Mouse (Mus musculus) lung, postnatal 14 days (tissue): Measurements from ENCODE around the gene Plaur.
A peak's percentile ranks its signal among the peaks of the same experiment; 100 is the strongest.

ENCODE experiments used
- DNase-seq: peaks from one replicate; pipeline ENCODE4 v3.0.0; 2021

The Plaur gene

DNA sequence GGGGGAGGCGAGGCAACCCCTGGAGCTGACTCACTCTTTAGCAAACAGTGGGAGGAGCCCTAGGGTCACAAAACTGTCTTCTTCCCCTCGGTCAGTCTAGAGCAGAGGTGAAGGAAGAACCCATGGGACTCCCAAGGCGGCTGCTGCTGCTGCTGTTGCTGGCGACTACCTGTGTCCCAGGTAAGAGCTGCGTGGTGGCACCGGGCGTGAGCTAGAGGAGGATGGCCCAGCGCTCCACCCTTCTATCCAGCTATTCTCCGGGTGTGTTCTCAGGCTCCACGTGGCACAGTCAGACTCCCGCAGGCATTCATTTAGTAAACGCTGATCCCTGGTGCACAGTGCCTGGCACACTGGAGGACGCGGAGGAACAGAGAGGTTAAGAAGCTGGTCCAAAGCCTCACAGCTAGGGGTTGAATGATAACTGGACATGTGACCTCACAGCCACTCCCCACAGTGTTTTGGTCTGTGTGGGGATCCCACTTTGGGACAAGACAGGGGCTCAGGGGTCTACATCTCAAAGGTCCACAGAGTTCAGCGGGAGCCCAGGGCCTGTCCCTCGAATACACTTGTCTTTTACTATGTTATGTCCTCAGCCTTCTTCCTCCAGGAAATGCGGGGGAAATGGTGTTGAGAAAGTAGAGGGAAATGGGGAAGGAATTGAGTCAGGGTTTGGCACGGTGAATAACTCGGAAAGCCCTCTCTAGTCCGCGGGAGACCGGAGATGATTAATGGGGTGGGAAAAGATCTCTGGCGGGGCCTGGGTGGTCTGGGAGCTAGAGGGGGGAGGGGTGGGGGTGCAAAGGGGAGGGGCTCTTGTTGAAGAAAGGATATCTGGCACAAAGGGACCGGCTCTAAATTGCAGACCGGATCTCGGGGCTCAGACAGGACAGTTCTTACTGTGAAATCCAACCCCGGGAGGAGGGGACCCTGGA is at the start of gene Plaur:
TSS of gene Plaur (plus strand) at position 97 of the 932 bp plus-strand sequence.
- DNase-seq = peak; percentile 54

DNA sequence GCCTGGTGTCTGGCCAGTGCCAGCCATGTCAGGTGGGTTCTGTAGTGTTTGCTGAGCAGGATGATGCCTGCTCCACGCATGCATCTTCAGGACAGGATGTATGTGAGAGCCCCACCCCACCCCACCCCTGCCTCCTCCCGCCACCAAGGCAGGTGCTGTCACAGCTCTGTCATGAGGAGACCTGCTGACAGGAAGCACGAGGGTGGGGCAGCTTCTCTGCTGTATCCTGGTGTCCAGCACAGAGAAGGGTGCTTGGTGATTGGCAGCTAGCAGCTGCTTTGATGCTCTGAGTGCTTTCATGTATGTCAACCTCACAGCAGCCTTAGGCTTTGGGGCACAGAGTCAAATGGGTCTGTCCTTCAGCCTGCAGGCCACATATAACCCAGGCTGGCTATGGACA is 48.7 kb upstream of the Plaur start:
- DNase-seq = peak; percentile 12

DNA sequence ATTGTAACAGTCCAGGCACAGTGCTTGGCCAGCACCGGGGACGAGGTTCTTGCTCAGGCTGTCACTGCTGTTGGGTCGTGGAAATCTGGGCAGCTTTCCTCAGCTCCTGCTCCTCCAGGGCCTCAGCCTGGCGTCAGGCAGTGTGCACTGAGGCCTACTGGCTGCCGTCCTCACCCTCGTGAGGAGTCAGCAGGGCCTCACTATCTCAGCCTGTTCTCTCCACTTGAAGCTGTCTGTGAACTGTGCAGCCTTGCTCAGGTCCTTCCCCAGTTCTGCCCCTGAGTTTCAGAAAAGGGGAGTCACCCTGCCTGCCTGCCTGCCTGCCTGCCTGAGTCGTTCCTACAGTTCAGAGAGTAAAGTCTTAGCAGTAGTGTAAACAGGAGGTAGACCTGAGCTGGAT is 47.0 kb upstream of the Plaur start:
- DNase-seq = no peak

DNA sequence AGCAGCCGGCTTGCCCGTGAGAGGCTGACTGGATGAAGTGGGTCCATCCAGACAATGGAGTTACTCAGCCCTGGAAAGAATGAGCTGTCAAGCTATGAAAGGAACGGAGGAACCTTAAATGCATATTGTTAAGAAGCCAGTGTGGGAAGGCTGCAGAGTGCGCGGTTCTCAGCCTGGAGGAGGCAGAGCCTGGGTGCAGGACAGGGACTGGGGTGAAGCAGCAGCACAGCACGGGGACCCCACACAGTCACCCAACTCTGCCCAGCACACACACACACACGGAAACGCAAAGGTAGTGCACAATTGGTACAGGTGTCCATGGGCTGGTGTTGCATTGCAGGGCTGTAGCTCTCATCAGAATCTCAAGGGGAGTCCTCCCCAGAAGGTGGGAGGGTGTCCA is 42.7 kb upstream of the Plaur start:
- DNase-seq = no peak

DNA sequence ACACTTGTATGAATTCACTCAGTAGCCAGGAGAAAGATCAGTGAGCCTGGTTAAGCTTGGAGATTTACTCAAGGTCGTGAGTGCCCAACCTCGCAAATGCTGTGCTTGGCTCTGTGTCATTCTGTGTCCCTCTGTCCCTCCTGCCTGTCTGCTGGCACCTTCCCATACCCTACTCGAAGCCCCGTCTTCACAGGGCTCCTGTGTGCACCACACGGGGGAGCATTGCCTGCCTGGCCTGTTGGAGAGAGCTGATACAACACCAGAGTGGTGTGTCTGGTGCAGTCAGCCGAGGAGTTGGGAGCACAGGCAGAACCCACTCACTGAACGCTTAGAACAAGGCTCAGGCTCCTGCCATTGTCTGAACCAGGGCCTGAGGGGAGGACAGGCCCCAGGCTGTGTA is 40.6 kb upstream of the Plaur start:
- no peak for DNase-seq

DNA sequence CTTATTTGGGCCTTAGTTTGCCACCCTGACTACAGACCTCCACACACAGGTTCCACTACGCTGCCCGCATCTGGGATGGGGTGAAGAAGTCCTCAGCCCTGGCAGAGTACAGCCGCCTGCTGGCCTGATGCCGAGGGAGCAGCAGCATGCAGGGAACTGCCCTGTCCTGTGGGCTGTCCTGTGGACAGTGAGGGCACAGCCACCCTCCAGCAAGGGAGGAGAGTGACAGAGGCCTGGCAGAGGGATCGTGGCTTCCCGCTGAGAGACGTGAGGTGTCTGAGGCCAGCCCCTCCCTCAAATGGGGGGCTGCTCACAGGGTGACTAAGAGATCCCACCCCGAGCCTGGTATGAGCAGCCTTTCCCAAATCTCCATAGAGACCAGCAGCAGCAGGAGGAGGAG is 40.0 kb upstream of the Plaur start:
- no peak for DNase-seq

DNA sequence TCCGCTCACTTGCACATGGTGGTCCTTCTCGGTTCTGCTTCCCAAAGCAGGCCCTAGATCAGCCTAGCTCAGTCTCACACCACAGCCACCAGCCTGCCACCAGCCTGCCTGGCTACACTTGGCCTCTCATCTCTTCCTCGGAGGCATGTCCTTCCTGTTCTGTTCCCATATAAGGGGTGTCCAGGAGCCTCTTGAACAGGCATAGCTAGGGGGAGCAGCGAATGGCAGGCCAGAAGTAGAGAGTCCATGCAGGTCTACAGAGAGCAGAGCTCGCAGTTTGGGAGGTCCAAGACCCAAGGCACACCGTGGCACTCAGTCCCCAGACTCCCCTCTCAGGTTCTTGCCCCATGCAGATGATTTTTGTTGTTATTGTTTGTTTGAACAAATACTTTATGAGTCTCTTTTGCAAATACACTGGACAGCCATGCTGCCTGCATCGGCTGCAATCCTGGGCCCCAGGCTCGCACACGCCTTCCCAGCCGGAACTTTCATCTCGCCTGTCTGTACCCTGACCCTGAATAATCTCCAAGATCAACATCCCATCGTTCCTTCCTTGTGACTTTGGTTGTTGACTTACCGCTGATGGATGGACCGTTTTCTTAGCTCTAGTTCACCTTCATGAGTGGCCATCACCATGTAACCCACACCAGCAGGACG is 39.0 kb upstream of the Plaur start:
- DNase-seq = no peak

DNA sequence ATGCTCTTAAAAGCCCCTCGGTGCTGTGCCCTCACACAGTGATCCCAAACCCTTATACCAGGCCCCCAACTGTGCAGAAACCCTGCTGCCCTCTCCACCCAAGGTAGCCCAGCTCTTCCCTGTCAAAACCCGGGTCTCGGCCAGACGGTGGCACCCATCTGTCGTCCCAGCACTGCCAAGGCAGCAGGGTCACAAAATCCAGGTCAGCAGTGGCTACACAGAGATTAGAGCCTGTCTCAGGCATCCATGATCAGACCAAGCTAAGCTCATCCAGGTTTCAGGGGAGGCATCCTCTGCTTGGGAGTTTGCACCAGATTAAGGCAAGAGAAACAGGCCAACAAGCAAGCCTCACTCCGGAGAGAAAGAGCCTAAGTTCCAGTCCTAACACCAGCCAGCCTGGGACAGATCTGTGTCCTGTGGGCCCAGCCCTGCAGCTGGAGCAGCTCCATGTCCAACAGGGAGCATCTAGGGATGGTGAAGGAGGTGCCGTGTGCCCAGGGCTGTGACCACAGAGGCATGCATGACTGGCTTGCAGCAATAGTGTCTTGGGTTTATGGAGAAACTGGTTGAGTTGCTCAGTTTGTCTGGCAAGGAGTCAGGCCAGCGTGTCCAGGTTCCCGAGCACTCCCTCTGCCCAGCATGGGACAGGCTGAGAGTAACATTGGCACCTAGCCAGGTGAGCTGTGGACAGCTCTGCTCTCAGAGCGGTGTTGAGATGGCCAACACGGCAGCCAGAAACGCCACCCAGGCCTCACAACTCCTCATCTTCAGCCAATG is 38.1 kb upstream of the Plaur start:
- DNase-seq = no peak

DNA sequence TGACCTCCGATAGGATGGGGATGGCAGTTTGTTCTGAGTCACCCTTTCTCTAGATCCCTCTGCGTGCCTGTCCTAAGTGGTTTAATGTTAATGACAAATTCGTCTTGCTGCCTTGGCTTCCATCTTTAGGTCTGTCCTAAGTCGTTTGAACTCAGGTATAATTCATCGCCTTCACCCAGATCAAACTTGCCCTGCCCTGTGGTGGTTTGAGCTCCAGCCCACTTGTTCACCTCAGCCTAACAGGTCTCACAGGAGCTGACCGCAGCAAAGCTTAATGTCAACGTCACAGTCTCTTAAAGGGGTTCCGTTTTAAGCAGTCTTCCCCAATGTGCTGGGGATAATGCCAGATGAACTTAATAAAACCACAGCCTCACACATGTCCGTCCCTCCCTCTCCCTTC is 36.4 kb upstream of the Plaur start:
- no peak for DNase-seq

DNA sequence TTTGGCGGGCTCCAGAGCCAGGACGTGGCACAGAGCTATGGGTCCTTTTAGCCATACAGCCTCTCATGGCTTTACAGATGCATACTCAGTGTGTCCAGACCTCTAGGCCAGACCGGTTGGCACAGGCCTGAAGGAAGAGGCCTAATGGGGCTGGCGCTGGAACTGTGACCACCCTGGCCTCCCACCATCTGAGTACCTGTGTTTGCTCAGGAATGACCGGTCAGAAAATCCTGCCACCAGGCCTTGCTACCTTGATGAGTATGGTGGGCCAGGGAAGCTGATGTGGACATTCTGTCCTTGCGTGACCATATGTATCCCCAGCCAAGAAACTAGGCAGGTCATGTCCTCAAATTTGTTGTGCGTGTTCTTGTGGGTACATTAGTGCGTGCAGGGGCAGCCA is 35.1 kb upstream of the Plaur start:
- DNase-seq = no peak

DNA sequence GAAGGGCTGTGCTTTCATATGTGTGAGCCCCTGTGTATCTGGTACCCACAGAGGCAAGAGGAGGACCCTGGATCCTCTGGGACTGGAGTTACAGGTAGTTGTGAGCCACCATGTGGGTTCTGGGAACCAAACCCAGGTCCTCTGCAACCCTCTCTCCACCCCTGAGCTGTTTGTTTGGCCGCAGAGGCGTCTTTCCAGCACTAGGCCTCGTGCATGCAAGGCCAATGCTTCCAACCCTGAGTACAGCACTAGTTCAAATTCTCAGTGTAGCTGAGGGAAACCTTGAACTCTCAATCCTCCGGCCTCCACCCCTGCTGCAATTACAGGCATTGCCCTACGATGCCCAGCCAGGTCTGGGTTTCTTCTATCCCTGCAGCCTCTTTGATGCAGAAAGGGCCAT is 33.6 kb upstream of the Plaur start:
- no peak for DNase-seq

DNA sequence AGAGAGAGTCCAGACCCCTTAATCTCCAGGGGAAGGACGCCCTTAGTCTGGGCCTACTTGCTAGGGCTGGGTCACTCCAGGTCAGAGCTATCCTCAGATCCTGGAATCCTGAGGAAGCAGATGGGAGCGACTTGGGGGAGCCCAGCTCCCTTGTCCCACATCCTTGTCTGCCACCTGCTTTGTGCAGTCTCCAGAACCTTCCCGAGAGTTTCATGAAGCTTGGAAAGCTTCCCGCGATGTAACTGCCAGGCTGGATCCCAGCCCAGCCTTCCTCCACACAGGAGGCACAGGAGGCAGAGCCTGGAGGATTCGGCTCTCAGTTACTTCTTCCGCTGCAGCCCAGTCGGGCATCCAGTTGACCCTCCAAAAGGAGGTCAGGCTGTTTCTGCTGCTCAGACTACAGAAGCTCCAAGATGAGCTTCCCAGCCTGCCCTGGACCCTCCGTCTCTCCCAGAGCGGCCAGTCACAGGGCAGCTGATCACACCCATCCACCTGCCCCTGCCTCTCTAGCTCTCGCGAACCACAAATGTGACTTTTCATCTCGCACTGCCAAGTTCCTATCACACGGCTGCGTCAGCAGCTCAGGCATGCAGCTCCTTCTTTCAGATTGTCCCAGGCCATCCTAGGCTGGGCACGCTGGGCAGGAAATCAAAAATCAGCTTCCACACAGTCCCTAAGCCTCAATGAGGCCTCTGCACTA is 32.7 kb upstream of the Plaur start:
- no peak for DNase-seq

DNA sequence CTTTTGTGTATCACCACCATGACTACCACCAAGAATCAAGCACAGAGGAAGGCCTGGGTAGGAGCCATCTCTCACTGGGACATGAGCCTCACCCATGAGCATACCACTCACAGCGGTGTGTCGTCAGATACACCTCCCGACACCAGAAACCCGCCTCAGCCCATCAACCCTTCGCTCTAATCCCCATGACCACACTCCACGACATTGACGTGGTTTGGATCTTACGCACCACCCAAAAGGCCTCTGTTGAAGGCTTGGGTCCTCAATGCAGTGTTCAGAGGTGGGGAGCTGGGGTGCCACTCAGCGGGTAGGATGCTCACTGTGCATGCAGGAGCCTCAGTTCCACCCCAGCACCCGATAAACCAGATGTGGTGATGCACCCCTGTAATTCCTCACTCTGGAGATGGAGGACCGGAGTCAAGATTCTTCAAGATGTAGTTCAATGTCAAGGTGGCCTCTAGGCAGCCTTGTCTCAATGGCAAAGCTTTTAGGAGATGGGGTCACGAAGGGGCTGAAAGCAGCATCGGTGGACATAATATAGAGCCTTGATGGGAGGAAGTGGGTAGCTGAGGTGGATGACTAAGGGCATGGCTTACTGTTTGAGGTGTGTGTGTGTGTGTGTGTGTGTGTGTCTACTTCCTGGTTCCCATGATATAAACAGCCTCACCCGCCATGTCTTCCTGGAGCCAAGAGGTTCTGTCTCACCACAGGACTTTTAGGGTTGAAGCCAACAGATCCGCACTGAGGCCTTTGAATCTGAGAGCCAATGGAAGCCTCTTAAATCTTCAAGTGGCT is 31.5 kb upstream of the Plaur start:
- DNase-seq = no peak

DNA sequence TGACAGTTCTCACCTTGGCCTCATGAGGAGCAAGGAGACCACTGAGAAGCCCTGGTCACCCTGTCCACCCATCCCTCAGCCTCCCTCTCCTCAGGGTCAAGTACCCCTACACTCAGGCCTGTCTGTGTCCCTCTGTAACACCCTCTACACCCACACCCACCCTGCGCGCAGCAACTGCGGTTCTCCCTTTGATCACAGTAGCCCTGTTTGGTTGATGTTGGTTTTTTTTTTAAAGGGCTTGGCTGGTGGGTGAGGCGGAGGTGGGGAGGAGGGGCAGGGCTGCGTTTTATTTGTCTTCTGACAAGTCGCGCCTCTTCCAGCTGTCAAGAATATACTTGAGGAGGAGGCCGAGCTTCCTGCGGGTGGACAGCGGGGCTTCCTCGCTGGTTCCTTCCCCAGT is 30.6 kb upstream of the Plaur start:
- DNase-seq = no peak

DNA sequence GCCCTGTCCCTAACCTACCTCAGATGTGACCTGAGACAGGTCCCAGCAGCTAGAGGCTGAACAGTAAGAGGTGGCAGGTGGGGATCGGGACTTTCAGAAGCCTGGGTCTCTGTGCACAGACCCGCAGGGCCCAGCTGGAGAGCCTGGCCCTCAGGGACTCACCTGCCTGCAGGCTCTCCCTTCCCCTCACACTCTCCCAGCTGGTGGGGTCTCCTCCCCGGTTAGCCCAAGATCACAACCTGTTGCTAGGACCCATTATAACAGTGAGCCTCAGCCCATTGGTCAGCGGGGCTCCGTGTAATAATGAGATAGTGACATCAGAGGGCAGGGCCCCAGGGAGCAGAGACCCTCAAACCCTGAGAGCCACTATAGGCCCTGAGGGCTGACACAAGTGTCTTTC is 27.0 kb upstream of the Plaur start:
- DNase-seq = no peak

DNA sequence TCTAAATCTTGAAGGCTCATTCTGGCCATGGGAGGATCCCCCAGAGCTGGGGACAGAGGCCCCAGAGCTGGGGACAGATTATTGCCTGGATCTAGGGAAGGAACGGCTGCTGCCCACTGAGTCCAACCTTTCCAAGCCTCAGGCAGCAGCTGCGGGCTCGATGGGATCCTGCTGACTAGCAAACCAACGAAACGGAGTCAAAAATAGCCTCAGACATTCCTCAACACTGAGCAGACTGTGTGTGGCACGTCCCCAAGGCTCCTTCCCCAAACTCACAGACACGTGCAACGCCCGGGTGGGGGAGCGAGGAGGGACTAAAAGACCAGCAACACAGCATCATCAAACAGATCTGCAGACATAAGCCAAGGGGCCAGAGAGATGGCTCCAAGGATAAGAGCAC is 24.3 kb upstream of the Plaur start:
- DNase-seq = no peak

DNA sequence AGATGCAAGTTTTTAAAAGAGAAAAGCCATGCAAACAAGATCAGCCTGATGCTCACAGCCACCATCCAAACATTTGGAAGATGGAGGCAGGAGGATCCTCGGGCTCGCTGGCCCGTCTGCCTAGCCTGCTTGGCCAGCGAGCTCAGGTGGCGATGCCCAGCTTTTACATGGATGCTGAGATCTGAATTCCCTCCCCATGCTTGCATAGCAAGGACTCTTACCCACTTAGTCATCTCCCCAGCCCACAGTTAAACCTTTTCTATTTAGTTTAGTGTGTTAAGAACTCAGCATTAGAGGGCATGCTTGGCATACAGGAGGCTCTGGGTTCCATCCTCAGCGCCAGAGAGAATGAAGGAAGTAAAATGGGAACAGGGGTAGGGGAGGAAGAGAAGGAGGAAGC is 23.1 kb upstream of the Plaur start:
- no peak for DNase-seq

DNA sequence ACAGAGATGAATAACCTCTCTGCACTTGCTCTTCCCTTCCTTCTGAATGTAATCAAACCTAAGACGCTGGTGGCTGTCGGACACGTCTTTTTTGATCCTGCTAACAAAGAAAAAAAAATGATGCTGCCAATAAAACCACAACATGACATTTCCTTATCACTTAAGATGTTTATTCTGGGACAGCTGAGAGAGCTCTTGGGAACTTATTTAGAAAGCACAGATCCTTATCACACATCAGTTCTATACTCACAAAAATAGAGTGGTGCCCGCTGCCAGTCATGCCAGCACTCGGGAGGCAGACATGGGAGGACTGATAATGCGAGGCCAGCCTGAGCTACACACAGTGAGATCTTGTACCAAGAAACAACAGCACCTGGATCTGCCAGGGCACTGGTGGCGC is 22.4 kb upstream of the Plaur start:
- no peak for DNase-seq

DNA sequence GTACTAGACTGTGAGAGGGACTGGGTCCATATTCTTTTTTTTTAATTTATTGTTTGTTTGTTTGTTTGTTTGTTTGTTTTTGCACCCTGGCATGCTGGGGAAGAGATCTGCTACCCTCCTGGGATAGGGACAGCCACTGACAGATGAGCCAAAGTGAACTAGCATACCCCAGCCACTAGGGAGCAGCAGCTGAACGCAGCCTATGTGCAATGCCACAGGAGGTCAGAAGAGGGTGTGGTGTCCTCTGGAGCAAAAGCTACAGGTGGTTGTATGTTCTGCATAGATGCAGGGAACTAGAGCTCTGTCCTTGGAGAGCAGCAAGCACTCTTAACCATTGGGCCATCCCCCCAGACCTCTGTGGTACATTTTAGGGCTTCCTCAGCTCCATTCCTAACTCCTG is 20.5 kb upstream of the Plaur start:
- peak; percentile 78 for DNase-seq

DNA sequence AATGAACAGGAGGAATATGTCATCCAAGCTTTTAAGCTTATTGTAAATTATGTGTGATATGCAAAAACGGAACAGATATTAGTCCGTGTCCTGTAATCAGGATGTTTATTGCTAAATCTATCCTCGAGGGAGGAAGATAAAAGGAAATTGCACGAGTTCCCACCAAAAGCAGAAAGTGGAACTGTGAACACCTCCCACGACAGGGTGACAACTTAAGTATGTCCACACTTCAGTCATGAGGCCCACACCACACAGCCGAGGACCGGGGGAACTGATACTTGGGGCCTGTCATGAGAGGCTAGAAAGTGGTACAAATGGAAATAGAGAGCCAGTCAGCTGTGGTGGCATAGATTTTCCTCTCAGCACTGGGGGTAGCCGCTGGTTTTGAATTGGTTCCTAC is 20.0 kb upstream of the Plaur start:
- no peak for DNase-seq

DNA sequence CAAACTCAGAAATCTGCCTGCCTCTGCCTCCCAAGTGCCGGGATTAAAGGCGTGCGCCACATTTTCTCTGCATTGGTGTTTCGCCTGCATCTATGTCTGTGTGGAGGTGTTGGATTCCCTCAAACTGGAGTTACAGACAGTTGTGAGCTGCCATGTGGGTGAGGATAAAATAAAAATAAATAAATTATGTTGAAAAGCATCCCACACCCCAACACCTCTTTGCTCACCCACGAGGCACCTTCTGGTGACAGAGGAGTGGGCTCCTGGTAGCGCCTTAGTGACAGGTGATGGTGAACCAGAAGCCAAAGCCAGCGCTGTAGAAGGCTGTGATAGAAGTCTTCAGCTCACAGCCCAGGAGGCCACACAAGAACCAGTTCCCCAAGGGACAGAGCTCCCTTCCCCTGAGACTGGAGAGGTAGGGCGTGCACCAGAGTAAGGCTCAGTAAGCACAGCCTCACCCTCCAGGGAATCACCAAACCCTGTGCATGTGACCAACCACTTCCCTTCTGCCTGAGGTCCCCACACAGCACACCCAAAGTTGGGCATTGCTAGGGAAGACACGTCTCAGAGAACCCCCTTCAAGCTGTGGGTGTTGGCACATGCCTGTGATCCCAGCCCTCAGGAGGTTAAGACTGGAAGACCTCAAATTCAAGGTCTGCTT is 16.9 kb upstream of the Plaur start:
- DNase-seq = peak; percentile 36
